Mouse (Mus musculus): Measurements from ENCODE around the gene Lrrc17. TPM values are rescaled to one million over a fixed set of nuclear protein-coding genes. Genes with fewer than 3 reads are reported as not detected.
"Not testable (repeated sequence)": the region's sequence is repeated elsewhere in the genome, so short reads cannot be mapped to it uniquely, and the experiment has no call there.

Gene Lrrc17
- total RNA-seq, 4 experiments from 2014 or later = 1.5 to 3.2 (median 2.2) TPM

GRCm38 (mm10) chr5:21605936-21606335 is 62.6 kb downstream of the Lrrc17 start:
- DNase-seq (ENCODE audit: low spot score) = no peak

DNA sequence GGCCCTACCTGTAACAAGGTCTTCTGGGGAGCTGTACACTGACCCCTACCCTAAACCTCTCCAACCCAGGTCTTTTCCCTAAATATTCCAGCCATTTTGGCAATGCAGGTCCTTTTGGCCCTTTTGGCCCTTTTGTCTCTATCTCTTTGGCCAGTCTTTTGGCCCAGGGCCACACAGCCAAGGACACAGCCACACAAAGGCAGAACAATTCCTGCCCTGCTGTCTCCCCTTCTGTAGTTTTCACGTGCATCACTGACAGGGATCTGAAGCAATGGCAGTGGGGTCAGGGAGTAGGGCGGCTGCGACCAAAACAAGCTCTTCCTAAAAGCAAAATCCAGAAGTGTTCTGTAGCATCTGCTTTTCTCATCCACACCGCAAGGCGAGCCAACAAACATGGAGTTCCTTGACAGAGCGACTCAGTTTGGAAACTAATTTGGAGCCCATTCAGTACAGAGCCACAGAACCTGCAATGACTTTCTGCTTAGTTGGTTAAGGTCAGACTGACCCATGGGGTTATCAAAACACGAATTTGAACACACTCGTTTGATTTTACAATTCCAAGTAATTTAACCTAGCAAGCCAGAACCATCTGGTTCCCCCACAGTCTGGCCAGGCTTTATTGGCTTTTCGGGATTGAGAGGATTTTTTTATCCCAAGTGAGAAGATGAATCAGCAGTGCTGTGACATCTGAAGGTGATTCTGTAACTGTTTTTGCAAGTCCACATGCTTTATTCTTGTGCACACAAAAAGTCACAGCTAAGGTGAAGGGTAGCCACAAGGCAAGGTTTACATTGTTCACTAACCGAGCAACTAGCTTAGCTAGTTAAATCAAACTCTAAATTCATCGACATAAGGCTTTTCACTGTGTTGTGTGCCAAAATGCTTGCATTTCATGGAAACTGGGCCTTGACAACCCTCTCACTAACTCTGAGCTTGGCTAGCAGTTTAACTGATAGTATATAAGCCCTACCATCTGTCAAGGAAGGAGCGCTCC is 65.2 kb downstream of the Lrrc17 start:
- DNase-seq (ENCODE audit: low spot score) = peak; percentile 4

DNA sequence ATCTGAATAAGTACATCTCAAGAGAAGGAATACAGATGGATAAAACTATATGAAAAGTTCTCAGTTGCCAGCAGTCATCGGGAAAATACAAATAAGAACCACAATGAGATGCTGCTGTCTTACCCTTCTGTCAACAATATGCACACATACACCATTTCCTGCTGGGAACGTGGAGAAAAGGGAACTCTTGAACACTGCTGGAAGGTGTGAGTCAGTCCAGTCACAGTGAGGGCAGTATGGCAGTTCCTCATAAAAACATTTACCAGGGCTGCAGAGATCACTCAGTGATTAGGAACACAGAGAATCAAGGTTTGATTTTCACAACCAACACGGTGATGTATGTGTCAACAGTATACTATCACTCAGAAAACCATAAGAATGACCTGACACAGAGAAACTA is 67.6 kb downstream of the Lrrc17 start:
- no peak for DNase-seq (ENCODE audit: low spot score)

DNA sequence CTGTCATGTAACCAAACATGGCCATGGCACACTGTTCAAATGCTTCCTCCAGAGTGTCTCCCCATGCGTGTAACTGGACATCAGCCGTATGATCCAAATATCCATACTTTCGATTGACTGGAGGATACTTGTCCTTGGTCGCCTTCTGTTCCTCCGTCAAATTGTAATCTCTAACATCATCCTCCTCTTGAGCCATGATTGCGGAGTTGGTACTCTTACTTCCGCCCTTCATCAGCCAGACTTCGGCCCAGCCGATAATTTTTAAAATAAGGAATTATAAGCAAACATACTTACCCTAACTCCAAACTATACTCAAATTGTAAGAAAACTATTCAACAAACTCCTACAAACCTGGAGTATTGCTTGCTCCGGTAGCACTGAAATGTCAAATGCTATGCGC is 70.9 kb downstream of the Lrrc17 start:
- not testable (repeated sequence) for DNase-seq (ENCODE audit: low spot score)

GRCm38 (mm10) chr5:21616450-21617009 is 73.2 kb downstream of the Lrrc17 start:
- no peak for DNase-seq (ENCODE audit: low spot score)

Other genes with a start within 250 kb of the Lrrc17 start
- gene Fgl2, start 170.9 kb upstream of the Lrrc17 start, total RNA-seq (2022) = 10 to 100 TPM; 12.4 to 23.7 (median 18.0) TPM
- gene Ccdc146, start 118.9 kb upstream of the Lrrc17 start, total RNA-seq (2022) = 1 to 10 TPM; 2.6 to 6.0 (median 4.1) TPM
- 10 to 100 TPM; 20.9 to 23.3 (median 22.5) TPM for gene Fam185a, start 118.6 kb upstream of the Lrrc17 start, total RNA-seq (2022)
- not detected for gene Fbxl13, start 102.1 kb downstream of the Lrrc17 start, total RNA-seq (2022)
- gene Armc10, start 102.3 kb downstream of the Lrrc17 start, total RNA-seq (2022) = 1 to 10 TPM; 7.5 to 8.3 (median 7.8) TPM
- gene Napepld, start 157.8 kb downstream of the Lrrc17 start, total RNA-seq (2022) = 1 to 10 TPM; 5.0 to 7.0 (median 6.8) TPM
- gene Pmpcb, start 193.6 kb downstream of the Lrrc17 start, total RNA-seq (2022) = 100 to 1,000 TPM; 289 to 312 (median 300) TPM
- gene Dnajc2, start 241.7 kb downstream of the Lrrc17 start, total RNA-seq (2022) = 10 to 100 TPM; 19.5 to 23.9 (median 20.7) TPM
- gene Psmc2, start 241.7 kb downstream of the Lrrc17 start, total RNA-seq (2022) = 100 to 1,000 TPM in 1 of 4 experiments, 10 to 100 TPM in 3; 87.6 to 100 (median 93.1) TPM

Measured in heart, adult 8-10 months (tissue).